Mouse (Mus musculus) stomach, postnatal 0 days (tissue): ENCODE data around the gene 1810013L24Rik.

Experiments
- CTCF ChIP-seq: IDR thresholded peaks from 2 replicates; pipeline ENCODE4 v1.5.1; 2016; ENCODE audit warnings: antibody characterized with exemption, low read depth, mild to moderate bottlenecking, moderate library complexity
- EP300 ChIP-seq: optimal IDR thresholded peaks from 2 replicates; pipeline ENCODE3; 2016; ENCODE audit warnings: antibody characterized with exemption

- TF ChIP-seq CTCF: no peak
- no peak for TF ChIP-seq EP300
Observed at GRCm38 (mm10) chr16:8783198-8783913, 46.5 kb upstream of the 1810013L24Rik start.
